Mouse (Mus musculus) olfactory bulb, adult 2 months (tissue): ENCODE measurements around the gene Fkbp10.

Experiments
- CTCF ChIP-seq: fragments of 200-500 bp; IDR thresholded peaks from 2 replicates; pipeline ENCODE4 v1.5.1; 2012; ENCODE audit warnings: low read depth, mild to moderate bottlenecking, low read length, moderate library complexity; ENCODE audit not compliant: insufficient read depth
- POLR2A ChIP-seq: fragments of 200-500 bp; IDR thresholded peaks from 2 replicates; pipeline ENCODE4 v1.6.1; 2012; ENCODE audit warnings: mild to moderate bottlenecking, low read depth, low read length, moderate library complexity; ENCODE audit not compliant: insufficient read depth

GRCm38 (mm10) chr11:100395861-100396631 lies 19.5 kb upstream of the Fkbp10 start:
- TF ChIP-seq CTCF (no peak), POLR2A (no peak)
